Mouse (Mus musculus) large intestine, adult 2 months (tissue): ENCODE results near the gene Armc9. TPM values are rescaled to one million over a fixed set of nuclear protein-coding genes. Genes with fewer than 3 reads are reported as not detected.

Source experiments
- DNase-seq: peaks from one replicate; pipeline ENCODE4 v3.0.0-alpha.2; 2012; ENCODE audit warnings: low read depth, low spot score
- WGBS: fragments of 180-500 bp; shearing (Covaris S2); methylation state at CpG from one replicate; pipeline ENCODE4 v1.1.7; 2018; 5-methylcytosine and 5-hydroxymethylcytosine counted together
- polyA plus RNA-seq: library from polyadenylated mRNA; depleted of rRNA; stranded (reverse); fragments of >200 nt; gene quantifications from 2 replicates; pipeline ENCODE4 v1.2.3, GENCODE M21; 2012

The Armc9 gene
- polyA plus RNA-seq, 1 experiment = 1.8 TPM

GRCm38 (mm10) chr1:86212731-86213130 lies 58.2 kb downstream of the Armc9 start:
- no peak for DNase-seq
- 92% methylated on average over 8 of the region's 8 CpGs for WGBS

- 0% methylated on average over 1 of the region's 1 CpGs for WGBS
- no peak for DNase-seq
These were observed 59.6 kb downstream of the Armc9 start for GRCm38 (mm10) chr1:86214158-86214557.

GRCm38 (mm10) chr1:86215297-86215696 lies 60.7 kb downstream of the Armc9 start:
- 93% methylated on average over 1 of the region's 1 CpGs for WGBS
- DNase-seq = no peak

- 49% methylated on average over 5 of the region's 5 CpGs for WGBS
- DNase-seq = no peak
These were observed 61.8 kb downstream of the Armc9 start for GRCm38 (mm10) chr1:86216412-86216811.

GRCm38 (mm10) chr1:86217976-86218375 lies 63.4 kb downstream of the Armc9 start:
- no peak for DNase-seq
- WGBS = 42% methylated on average over 6 of the region's 6 CpGs

- no peak for DNase-seq
- WGBS = 44% methylated on average over 6 of the region's 6 CpGs
These were observed 70.6 kb downstream of the Armc9 start for GRCm38 (mm10) chr1:86225195-86225594.

GRCm38 (mm10) chr1:86228653-86229052 lies 74.1 kb downstream of the Armc9 start:
- 84% methylated on average over 8 of the region's 8 CpGs for whole genome bisulfite sequencing

GRCm38 (mm10) chr1:86229184-86229829 lies 74.7 kb downstream of the Armc9 start:
- 85% methylated on average over 9 of the region's 9 CpGs for WGBS
- DNase-seq = no peak

More at GRCm38 (mm10) chr1:86228653-86229052, 74.1 kb downstream of the Armc9 start:
- no peak for DNase-seq

GRCm38 (mm10) chr1:86232631-86233030 lies 78.1 kb downstream of the Armc9 start:
- 95% methylated on average over 5 of the region's 5 CpGs for WGBS
- DNase-seq = no peak

GRCm38 (mm10) chr1:86233808-86234207 lies 79.2 kb downstream of the Armc9 start:
- no peak for DNase-seq
- 63% methylated on average over 4 of the region's 4 CpGs for WGBS

- DNase-seq = no peak
- 87% methylated on average over 10 of the region's 10 CpGs for WGBS
These were observed 80.5 kb downstream of the Armc9 start for GRCm38 (mm10) chr1:86235118-86235517.

GRCm38 (mm10) chr1:86236442-86236841 lies 81.9 kb downstream of the Armc9 start:
- 88% methylated on average over 10 of the region's 10 CpGs for WGBS
- DNase-seq = no peak

GRCm38 (mm10) chr1:86239010-86239409 lies 84.4 kb downstream of the Armc9 start:
- DNase-seq = no peak
- 82% methylated on average over 8 of the region's 8 CpGs for WGBS

GRCm38 (mm10) chr1:86239871-86240270 lies 85.3 kb downstream of the Armc9 start:
- WGBS = 92% methylated on average over 6 of the region's 6 CpGs
- no peak for DNase-seq

GRCm38 (mm10) chr1:86240959-86241358 lies 86.4 kb downstream of the Armc9 start:
- 26% methylated on average over 2 of the region's 2 CpGs for WGBS
- DNase-seq = no peak

GRCm38 (mm10) chr1:86243490-86243889 lies 88.9 kb downstream of the Armc9 start:
- WGBS = 85% methylated on average over 6 of the region's 6 CpGs
- no peak for DNase-seq

- WGBS = 90% methylated on average over 6 of the region's 6 CpGs
These were observed 90.9 kb downstream of the Armc9 start for GRCm38 (mm10) chr1:86245301-86246085.

GRCm38 (mm10) chr1:86253410-86253809 lies 98.8 kb downstream of the Armc9 start:
- 71% methylated on average over 8 of the region's 8 CpGs for WGBS

More at GRCm38 (mm10) chr1:86245301-86246085, 90.9 kb downstream of the Armc9 start:
- no peak for DNase-seq

GRCm38 (mm10) chr1:86256311-86256710 lies 101.7 kb downstream of the Armc9 start:
- DNase-seq = no peak
- 64% methylated on average over 4 of the region's 4 CpGs for whole genome bisulfite sequencing

More at GRCm38 (mm10) chr1:86253410-86253809, 98.8 kb downstream of the Armc9 start:
- no peak for DNase-seq

GRCm38 (mm10) chr1:86257228-86257627 lies 102.6 kb downstream of the Armc9 start:
- WGBS = 76% methylated on average over 8 of the region's 8 CpGs
- no peak for DNase-seq
